ENCODE assay signal across 15 mouse cellular contexts in genomic region chr9:21932445-21933137, GRCm38 (mm10).
"Had no signal": no experiment of that assay in that cellular context is flagged by ENCODE, and none has a peak within 500 bp of the region (broad histone marks: within the 10 kb centered on the region; RNA-seq: fewer than 3 reads in every experiment).

No protein-coding gene starts in this region.

- H3K4me2 ChIP-seq: intestine, embryonic 15.5 days; limb, embryonic 15.5 days; liver, embryonic 15.5 days; lung, embryonic 14.5 days; midbrain, embryonic 15.5 days had no signal

- DNase-seq: kidney, adult 2 months; kidney, postnatal 36 days; layer of hippocampus, adult 9-11 months; layer of hippocampus, postnatal 36 days; lung, embryonic 14.5 days; lung, postnatal 10 days; right cerebral cortex, adult 18-20 months; right cerebral cortex, postnatal 25 days; thymus, postnatal 36 days had no signal

- H3K9me3 ChIP-seq: intestine, embryonic 15.5 days; limb, embryonic 15.5 days; liver, embryonic 15.5 days; midbrain, embryonic 10.5 days; midbrain, embryonic 15.5 days had no signal

- H3K27ac ChIP-seq: intestine, embryonic 15.5 days; kidney, postnatal 0 days; limb, embryonic 15.5 days; liver, embryonic 15.5 days; midbrain, embryonic 10.5 days; midbrain, embryonic 15.5 days had no signal

- ATAC-seq: intestine, embryonic 15.5 days; midbrain, embryonic 15.5 days had no signal

- H3K4me3 ChIP-seq: intestine, embryonic 15.5 days; limb, embryonic 15.5 days; liver, embryonic 15.5 days; midbrain, embryonic 10.5 days; midbrain, embryonic 15.5 days had no signal

- H3K9ac ChIP-seq: intestine, embryonic 15.5 days; limb, embryonic 15.5 days; liver, embryonic 15.5 days; lung, embryonic 14.5 days; midbrain, embryonic 15.5 days had no signal

- H3K36me3 ChIP-seq: intestine, embryonic 15.5 days; limb, embryonic 15.5 days; liver, embryonic 15.5 days; midbrain, embryonic 10.5 days; midbrain, embryonic 15.5 days had no signal

- H3K27me3 ChIP-seq: intestine, embryonic 15.5 days; limb, embryonic 15.5 days; midbrain, embryonic 15.5 days had no signal
